Mouse (Mus musculus): ENCODE results near the gene Adgrg3.
"Not testable (repeated sequence)": the region's sequence is repeated elsewhere in the genome, so short reads cannot be mapped to it uniquely, and the experiment has no call there.

GRCm38 (mm10) chr8:95028391-95028790 is 10.9 kb downstream of the Adgrg3 start:
- not testable (repeated sequence) for TF ChIP-seq POLR2A (IDR thresholded peaks at IDR 0.05; ENCODE audit: insufficient read length, low read depth); MYOD1 (IDR thresholded peaks at IDR 0.05; ENCODE audit: control insufficient read depth in 1 of 3, insufficient read length in 2 of 3, low read depth in 2 of 3); MYOG (IDR thresholded peaks at IDR 0.05; ENCODE audit: control insufficient read depth in 1 of 3, insufficient read depth in 1 of 3, insufficient read length in 2 of 3, low read depth in 2 of 3); E2F4 (IDR thresholded peaks at IDR 0.05; ENCODE audit: insufficient read depth); MAX (IDR thresholded peaks at IDR 0.05; ENCODE audit: low read depth); TCF12 (IDR thresholded peaks at IDR 0.05; ENCODE audit: insufficient read depth, poor library complexity, severe bottlenecking)

All from myocyte (in vitro differentiated cells).